Mouse (Mus musculus) cerebellum, adult 9-10 months (tissue): ENCODE measurements at regions not wholly inside any gene's neighbourhood (a gene's known extent, or its start where the extent isn't known, plus 50 kb on each side); places are given as distances from the start of the nearest gene placed in this dataset.
A peak's percentile ranks its signal among the peaks of the same experiment; 100 is the strongest.

Source experiments
- DNase-seq: peaks from one replicate; pipeline ENCODE4 v3.0.0; 2022

DNA sequence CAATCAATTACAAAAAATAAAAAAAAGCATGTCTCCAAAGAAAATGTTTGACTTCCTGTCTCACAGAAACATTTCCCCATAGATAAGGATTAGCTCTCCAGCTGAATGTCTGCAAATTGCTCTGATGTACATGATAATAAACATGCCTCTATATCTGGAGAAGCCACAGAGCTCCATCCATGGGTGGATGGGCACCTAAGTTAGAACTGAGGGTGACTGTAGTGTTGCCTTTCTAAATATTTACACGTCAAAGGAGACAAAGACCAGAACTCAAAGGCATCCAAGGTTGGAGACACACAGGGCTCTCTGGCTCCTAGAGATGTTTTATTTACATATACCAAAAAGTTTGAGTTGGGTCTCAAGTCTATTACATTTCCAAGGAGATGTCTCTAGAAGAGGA, 427.1 kb upstream of the Map3k7 start:
- DNase-seq = no peak

DNA sequence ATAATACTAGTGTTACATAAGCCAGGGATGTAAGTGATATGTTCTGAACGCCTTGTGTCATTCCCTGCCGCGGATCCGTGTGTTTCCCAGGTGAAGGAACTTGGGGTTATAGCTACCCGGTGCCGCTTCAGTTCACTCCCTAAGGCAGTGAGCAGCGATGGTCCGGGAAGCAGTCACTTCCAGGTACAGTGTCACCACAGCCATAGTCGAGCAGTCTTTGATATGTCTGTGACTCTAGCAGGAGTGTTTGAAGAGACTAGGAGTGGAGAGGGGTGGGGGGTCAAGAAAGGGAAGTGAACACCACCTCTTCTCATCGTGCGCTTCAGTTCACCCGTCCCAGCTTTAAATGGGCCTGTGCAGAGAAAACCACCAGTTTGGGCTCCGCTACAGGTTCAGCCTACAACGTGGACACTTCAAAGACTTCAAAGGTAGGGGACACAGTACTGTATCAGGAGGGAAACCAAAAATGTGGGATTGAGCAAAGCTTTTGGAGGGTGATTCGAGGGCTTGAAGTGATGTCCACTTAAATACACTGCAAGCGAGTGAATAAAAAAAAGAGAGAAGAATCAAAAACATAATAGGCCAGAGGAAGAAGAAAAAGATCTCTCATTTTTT, 410.0 kb upstream of the Map3k7 start:
- DNase-seq = no peak

DNA sequence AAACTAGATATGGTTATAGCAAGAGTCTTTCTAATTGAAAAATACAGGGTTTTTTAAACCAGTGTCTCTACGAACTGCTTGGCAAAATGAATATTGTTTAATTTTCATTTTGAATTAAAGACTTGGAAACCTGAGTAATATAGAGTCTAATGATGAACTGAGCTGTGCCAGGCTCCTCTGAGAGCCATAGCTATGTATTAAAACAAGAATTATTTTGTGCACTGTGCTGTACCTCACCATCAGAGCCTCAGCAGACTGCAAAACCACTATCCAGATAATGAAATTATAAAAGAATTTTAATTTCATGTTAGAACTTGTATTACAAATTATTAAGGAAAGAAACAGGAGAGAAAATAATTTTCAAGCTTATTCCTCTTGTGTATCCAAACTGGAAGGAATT, 408.8 kb upstream of the Map3k7 start:
- no peak for DNase-seq

DNA sequence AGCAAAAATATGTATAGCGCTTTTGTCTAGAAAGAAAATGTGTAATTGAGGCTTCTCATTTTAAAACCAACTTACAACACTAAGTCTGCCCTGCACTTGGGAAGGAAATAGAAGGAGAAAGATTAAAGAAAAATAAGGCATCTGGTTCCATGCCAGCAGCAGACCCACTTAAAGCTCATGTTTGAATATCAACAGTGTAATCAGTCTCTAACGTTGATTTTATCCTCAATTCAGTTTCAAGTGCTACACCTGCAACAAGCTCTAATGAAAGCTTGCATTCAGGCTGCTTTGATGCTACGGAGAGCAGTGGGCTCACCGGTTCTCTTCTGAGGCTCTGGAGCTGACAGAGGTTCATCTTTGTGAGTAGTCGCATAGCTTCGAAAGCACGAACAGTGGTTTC, 406.6 kb upstream of the Map3k7 start:
- DNase-seq = no peak

DNA sequence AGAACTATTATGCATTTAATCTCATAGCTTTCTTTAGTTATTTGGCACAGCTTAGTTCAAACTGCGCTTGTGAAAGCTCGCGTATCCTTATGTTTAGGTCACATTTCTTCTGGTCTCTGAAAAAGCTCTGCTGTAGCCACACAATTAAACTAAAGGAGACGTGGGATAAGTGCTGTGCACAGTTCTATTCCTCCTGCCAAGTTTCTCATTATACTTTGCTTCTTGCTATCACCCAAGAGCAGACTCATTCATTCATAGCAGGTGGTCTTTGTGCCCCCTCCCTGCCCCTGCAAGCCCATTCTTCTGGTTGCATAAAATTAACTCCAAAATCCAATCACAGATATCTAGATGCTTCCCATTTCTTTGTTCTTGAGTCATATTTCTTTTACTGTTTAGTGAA, 403.6 kb upstream of the Map3k7 start:
- DNase-seq = no peak

DNA sequence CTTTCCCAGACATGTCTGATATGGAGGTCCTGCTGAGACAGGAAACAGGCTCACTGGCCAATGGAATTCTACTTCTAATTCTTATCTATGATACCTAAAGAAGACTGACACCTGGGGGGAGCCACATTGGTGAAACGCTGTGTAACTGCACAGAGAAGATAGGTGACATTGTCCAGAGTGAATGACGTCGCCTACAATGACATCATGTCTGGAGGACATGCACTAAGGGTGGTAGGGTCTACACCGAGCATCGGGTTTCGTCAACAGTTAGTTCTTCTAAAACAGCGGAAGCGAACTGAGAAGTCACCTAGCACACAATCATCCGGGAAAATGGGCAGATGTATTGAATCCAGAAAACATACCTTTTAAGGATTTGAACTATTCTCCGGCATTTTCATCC, 402.7 kb upstream of the Map3k7 start:
- no peak for DNase-seq

DNA sequence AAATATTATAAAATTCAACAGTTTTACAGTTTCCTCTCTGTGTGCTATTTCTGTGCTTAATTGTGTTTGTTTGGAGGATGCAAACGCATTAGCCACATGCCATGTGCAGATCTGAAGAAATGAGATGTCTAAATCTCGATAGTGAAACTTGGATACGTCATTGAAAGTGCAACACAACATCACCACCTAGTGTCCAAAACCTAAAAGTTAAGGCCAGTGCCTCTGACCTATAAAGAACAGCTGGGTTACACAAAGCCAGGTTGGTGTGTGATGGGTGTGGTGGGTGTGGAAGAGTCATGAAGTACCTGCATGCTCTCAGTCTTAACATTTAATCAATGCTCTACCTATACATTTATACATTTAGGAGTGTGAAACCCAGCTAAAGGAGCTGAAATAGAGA, 402.1 kb upstream of the Map3k7 start:
- peak; percentile 21 for DNase-seq

DNA sequence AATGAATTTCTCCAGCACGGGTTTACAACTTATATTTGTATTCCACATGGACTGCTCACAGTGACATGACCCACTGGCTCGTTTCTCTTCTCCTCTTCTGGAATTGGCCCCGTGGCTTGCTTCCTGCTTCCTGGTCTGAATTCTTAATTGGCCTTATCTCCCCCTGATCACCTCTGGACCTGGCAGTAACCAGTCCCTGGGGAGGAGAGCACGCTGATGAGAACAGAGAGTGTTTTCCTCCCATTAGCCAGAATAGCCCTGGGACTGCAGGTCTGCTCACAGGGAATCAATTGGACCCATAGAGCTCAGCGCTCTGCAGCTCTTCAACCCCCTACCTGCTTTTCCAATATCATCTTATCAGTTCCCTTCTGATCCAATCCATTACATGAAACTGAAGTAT, 397.7 kb upstream of the Map3k7 start:
- no peak for DNase-seq

DNA sequence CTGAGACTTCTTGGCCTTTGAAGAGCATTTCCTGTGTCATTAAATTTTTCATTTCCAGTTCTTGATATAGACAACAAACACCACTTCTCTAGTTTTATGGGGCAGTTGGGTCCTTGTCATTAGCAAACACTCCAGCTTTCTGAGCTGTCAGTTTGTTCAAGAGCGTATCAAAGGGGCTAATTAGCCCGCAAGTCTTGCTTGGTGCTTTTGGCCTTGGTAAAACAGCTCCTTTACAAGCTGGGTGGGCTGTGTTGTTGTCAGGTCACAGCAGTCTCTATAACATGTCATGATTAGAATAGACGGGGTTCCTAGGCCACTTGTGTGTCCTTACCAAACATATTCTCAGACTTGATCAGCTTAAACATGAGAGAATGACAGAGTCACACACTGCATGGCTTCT, 397.1 kb upstream of the Map3k7 start:
- no peak for DNase-seq

DNA sequence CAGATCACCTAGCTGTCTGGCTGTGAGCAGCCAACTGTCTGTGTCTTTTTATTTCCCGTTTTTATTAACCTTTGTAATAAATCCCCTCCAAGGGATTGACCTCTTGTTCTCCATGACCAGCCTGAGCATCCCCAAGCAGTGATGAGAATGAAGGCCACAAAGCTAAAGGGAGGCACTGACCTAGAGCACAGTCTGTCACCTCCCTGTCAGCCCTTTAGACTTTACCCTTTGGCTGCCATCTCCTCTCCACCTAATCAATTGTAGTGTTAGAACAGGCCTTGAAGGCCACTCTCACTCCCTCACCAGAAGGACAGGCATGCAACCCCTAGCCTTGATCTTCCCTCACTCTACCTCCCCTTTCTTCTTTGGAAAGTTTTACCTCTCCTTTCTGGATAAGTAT, 394.2 kb upstream of the Map3k7 start:
- DNase-seq = no peak

DNA sequence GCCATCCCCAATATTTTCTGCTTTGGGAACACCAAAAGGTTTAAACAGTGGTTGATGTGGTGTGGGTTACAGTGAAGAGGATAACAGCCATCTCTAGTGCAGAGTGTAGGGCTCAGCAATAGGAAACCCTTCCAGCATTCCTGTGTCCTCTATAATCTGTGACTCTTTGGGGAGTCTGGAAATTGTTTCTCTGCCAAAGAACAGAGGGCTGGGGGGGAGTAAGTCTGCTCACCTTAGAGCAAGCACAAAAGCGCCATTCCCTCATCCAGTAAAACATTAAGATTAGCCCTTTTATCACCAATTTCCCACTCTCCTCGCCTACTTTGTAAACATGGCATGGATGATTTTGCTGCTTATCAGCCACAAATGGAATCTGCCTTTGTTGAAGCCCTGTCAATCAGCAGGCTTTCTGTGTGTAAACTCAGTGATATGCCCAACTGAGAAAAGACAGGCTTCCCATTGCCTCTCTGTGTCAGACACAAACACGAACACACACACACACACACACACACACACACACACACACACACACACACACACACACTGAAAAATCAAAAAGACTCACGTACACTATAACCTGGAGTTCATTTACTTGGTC, 386.8 kb upstream of the Map3k7 start:
- DNase-seq = peak; percentile 50

DNA sequence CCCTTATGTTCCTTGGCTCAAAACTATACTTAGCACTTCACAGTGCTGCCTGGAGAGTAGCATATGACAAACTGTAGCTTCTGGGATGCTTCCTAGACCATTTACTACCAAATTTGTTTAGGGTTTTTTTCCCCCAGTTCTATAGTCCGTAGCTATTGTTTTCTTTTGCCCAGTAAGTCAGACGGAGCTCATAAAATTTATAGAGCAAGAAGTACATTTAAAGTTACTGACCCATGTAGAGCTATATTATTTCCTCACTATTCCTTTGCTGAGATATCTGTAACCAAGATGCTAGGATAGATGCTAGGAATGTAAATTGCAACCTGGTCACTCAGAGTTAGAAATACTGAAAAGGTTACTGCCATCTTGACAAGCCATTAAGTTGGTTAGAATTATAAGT, 380.4 kb upstream of the Map3k7 start:
- DNase-seq = peak; percentile 26

DNA sequence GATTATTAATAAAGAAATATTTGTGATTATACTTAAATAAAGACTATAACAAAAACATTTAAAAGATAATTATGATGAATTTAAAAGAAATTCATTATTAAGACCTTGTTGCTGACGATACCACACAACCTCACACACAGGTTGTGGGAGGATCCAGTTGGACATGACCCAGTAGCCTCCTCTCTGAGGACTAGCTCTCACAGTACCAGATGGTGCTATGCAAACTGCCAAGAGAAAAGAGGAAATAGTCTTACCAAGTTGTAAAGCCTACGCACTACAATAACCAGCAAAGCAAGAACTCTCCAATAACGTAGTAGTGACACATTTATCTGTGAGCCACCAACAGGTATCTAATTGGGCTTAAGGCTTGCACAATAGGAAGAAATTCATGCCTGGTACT, 379.7 kb upstream of the Map3k7 start:
- peak; percentile 82 for DNase-seq

DNA sequence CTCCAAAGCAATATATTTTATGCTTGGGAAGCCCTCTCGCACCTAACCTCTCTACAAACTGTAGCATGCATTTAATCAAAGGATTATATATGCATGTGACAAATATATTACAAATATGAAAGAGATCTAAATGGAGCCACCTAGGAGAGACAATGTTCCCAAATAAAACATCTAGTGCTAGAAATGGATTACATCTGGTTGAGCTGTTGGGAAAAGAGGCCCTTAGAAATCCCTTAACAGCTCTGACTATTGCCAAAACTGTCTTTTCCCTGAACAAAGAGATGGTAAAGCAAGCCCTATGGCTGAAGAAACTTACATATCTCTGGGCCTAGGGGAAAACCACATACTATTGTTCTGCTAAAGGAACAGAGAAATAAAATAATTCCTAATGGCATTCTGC, 369.8 kb upstream of the Map3k7 start:
- DNase-seq = no peak

DNA sequence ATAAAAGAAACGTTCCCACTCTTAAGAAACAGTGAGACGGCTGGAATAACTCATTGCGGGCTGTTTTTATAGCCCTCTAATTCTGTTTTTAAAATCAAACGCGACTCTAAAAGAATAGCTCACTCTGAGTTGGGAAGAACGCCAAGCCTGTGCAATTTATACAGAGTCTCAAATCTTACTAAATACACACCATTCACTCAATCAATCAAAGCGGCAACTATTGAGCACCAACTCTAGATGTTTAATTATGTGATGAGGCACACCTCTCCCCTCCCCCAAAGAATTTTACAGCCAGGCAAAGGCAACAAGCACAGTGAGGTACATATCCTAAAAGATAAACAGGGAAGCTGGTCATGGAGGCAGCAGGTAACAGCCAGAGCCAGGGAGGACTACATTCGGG, 362.4 kb upstream of the Map3k7 start:
- no peak for DNase-seq

DNA sequence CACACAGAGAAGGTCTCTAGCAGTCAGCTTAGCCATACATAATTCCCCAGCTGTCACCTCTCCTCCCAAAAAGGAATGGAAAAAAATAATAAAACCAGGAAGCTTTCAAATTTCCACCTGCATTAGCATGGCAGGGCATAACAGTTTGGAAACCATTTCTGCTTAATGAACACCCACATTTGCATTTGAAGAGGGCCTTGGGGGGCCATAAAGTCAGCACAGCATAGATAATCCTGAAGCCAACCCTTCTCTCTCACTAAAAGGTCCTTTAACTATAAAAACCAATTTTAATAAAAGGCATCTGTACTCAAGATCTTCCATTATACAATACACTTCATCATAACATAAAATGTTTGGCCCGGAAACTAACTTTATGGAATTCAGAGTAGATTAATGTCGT, 360.1 kb upstream of the Map3k7 start:
- no peak for DNase-seq

DNA sequence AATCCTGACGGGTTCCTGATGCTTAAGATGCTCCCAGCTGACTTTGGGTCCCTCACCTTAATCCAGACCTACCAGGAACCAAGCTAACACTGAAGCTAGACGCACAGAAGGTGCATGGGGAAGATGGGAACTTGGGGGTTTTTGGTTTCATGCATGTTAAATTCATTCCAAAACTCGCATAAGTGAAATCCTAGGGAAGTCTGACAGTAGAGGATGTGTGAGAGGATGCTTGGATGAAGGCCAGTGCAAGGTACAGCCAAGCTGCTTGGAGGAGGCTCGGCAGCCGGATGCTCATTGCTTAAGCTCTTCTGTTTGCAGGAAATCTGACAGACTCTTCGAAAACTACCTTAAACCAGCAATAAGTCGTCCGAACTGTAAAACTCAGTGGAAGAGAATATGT, 355.1 kb upstream of the Map3k7 start:
- peak; percentile 41 for DNase-seq

DNA sequence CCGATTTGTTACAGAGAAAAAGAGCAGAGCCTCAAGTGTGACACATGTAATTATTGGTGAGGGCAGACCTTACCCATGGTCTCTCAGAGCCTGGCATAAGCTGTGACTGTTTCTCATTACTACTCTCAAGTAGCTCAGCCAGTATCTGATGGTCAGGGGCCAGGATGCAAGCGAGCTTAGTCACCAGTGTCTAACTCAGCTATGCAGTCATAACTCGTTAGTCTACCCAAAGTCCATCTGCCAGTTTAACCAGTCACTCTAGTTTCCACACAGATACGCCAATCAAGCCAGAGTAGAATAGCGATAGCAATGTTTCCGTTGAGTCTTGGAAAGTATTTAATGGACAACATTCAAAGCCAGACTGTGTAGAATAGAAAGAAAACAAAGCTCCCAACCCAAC, 354.3 kb upstream of the Map3k7 start:
- DNase-seq = no peak

DNA sequence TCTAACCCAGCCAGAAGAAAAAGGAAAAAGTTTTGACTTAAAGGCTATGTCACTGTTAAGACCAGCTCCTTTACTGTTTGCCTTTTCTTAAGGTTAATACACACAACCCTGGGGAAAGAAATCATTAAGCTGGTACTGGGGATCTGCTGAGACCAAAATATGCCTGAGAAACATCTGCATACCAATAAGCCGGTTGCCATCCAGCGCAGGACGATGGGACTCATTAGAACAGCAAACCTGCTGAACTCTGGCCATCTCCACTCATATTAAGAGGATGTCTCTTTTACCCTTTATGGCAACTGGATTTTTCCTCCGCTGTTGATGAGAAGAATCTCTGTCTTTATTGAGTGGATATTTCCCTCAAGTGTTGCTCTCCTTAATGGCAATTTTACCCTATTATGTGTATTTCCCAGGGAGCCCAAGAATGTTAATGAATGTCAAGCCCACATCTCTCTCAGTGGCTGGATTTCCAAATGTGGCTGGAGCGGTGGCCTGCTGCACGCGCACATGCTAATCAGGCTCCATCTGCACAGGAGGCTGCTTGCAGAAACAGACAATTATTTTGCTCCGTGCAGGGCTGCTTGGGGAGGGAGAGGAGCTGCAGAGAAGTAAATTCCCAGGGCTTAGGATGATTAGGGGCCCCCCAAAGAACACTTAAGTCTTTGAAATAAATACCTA, 351.6 kb upstream of the Map3k7 start:
- DNase-seq = no peak

DNA sequence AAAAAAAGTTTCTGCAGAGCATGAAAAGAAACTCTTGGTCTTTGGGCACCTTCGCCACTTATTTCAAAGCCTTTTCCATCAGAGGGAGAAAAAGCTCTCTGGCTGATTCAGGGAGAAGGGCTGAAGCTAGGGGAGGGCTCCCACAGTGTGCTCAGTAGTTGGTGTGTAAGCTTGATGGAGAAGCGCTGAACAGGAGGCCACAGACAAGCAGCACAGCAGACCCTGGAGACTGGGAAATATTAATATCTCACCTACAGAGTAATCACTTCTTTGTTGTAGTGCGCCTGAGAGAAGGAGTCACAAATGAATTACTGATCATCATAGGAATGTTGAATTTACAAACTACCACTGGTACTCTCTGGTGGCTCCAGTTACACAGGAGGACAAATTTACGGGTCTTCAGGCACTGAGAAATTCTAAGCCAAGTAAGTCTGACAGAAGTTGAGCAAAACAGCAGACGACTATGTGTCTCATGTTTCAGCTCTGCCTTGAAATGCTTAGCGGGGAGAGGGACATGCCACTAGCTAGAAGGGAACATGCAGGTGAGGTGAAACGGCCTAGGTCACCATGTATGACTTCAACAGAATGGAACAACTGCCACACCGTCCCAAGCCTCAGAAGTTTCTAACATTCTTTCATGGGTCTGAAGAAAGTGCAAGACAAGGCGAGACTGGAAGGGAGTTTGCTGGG, 350.9 kb upstream of the Map3k7 start:
- DNase-seq = no peak

DNA sequence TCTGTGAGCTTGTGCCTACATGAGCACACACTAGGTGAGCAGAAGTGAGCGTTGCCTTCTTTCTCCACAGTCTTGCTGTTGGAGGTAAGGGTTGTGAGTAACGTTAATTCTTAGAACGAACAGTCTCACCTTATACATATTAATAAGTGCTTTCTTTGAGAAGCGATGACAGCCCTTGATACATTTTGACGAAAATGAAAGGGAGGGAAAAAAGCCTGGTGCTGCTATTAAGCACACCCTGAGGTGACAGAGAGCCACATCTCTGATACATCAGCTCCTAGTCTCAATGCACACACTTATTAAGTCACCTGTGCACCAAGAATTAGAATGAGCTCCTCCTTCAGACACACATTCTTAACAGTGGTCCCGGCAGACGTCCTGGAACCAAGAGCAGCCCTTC, 346.3 kb upstream of the Map3k7 start:
- no peak for DNase-seq

DNA sequence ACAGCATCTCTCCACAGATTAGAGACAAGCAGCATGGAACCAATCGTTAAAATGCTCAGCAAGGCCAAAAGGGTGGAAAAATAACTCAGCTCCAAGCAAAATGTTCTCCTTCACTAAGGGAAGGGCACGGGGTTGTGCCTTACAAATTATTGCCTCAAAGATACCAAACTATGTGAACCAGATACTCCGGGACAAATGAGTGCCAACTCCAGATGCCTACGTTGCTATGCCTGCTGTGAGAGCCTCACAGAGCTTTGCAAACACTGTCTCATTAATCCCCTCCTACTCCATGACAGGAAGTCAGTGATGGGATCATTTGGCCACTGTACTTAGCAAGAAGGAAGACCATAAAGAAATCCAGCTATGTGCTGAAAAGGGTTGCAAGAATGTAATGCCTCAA, 345.9 kb upstream of the Map3k7 start:
- no peak for DNase-seq

DNA sequence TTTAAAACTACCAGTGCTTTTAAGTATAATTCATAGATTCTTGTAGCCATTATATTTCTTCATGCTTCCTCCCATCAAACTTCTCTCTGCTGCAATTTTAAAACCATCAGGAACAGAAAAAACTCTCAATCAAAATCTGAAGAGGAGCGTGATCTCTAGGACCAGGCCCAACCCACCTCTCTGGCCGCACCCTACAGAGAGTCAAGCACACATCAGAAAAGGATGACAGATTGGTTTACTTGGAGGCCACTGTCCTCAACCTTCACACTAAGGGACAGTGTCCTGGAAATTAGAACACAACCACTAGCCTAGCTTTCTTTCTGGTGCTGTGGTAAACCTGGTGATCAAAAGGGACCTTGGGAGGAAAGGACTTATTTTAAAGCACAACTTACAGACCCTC, 342.7 kb upstream of the Map3k7 start:
- DNase-seq = no peak

DNA sequence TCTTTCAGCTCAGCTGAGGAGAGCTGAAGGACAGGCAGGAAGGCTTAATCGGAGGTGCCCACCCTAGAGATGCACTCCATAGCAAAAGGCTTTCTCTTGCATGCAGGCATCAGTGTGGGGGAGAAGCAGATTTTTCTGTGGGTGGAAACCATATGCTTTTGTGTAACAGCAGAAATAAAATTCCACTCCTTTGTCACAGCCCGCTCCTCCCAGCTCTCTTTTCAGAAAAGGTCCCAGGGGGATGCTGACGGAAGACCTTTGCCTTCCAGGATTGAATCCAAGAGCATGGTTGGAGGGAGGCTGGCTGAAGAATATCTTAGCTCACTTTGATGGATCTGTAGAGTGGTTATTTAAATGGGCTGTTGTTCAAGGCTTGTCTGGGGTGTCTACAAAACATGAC, 336.8 kb upstream of the Map3k7 start:
- DNase-seq = no peak
